Mouse (Mus musculus): Measurements from ENCODE around the gene Armc2. TPM values are rescaled to one million over a fixed set of nuclear protein-coding genes. Genes with fewer than 3 reads are reported as not detected.

Gene Armc2
- polyA plus RNA-seq, 1 experiment from 2014 or later, result 1.1 TPM

DNA sequence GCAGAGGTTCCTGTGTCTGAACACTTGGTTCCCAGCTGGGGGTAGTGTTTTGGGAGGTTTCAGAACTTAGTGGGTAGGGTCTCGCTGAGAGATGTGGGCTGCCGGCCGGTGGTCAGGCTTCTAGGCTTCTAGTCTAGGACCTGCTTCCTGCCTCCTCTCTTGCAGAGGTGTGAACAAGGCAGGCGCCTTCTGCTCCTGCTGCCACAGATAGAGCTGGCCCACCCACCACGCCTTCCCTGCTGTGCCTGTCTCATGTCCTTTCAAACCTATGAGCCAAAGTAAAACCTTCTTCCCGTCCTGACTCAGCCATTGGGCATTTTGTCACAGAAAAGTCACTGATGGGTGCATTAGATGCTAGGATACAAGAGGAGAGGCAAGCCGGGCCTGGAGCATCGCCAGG is 22.1 kb downstream of the Armc2 start:
- Histone ChIP-seq H3K27me3 (replicated peaks; ENCODE audit: insufficient read depth, low read length) (no peaks in the 10 kb centered on the region), H3K4me2 (replicated peaks; ENCODE audit: low read depth, low read length) (no peak overlapping the region), H3K9ac (replicated peaks; ENCODE audit: low read depth) (no peak overlapping the region), H3K27ac (ENCODE audit: low read length) (no peak overlapping the region), H3K36me3 (ENCODE audit: insufficient read depth, low read length) (no peaks in the 10 kb centered on the region), H3K4me1 (ENCODE audit: insufficient read depth, low read depth, low read length) (0 out of 2 replicates have a peak, but pooled peaks cover 8% of the 10 kb centered on the region), H3K4me3 (ENCODE audit: low read depth, low read length) (no peak overlapping the region), H3K9me3 (ENCODE audit: low read length) (no peaks in the 10 kb centered on the region)
- 75% methylated on average over 8 of the region's 8 CpGs for WGBS
- TF ChIP-seq EP300 (IDR thresholded peaks at IDR 0.05) (no peak), CTCF (IDR thresholded peaks at IDR 0.05) (no peak)
- no peak for ATAC-seq
- no peak for DNase-seq (ENCODE audit: low spot score)

DNA sequence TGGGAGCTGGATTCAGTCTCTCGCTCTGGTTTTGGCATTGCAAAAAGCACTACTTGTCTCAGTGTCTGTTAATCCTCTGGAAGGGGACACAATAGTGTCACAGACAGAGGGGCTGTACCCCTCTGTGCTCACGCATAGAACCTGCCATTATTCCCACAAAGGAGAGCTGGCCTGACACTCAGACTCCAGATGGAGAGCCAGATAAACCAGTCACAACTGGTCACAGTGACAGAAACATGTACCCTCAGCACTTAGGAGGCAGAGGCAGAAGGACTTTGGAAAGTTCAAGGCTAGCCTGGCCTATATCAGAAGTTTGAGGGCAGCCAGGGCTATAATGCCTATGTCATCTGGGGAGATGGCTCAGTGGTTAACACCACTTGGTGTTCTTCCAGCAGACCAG is 23.2 kb downstream of the Armc2 start:
- DNase-seq (ENCODE audit: low spot score), result no peak
- TF ChIP-seq EP300 (IDR thresholded peaks at IDR 0.05), result no peak
- no peak for TF ChIP-seq CTCF (IDR thresholded peaks at IDR 0.05)
- Histone ChIP-seq H3K4me2 (replicated peaks; ENCODE audit: low read depth, low read length) (no peak overlapping the region), H3K4me1 (ENCODE audit: insufficient read depth, low read depth, low read length) (0 out of 2 replicates have a peak, but pooled peaks cover 8% of the 10 kb centered on the region), H3K27me3 (replicated peaks; ENCODE audit: insufficient read depth, low read length) (no peaks in the 10 kb centered on the region), H3K27ac (ENCODE audit: low read length) (no peak overlapping the region), H3K9me3 (ENCODE audit: low read length) (no peaks in the 10 kb centered on the region), H3K36me3 (ENCODE audit: insufficient read depth, low read length) (no peaks in the 10 kb centered on the region), H3K9ac (replicated peaks; ENCODE audit: low read depth) (no peak overlapping the region), H3K4me3 (ENCODE audit: low read depth, low read length) (no peak overlapping the region)
- ATAC-seq, result no peak
- WGBS, result 77% methylated on average over 2 of the region's 2 CpGs

DNA sequence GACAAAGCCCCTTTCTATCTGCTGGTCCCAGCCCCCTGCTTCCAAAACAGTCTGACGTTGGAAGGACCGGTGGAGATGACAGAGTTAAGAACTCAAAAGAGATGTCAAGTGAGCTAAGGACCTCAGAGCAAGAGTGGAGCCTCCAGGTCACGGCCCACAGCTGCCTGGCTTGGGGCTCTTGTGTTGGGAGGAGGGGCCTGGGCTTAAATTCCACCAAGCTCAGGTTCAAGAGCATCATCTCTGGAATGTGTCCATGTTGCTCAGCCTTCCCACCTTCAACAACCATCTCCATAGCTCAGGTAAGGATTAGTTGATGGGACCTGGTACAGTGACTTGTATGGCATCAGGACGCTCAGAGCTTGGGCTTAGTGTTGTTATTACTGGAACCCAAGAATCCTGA is 23.7 kb downstream of the Armc2 start:
- Histone ChIP-seq H3K4me2 (replicated peaks; ENCODE audit: low read depth, low read length) (no peak overlapping the region), H3K9me3 (ENCODE audit: low read length) (no peaks in the 10 kb centered on the region), H3K4me1 (ENCODE audit: insufficient read depth, low read depth, low read length) (0 out of 2 replicates have a peak, but pooled peaks cover 8% of the 10 kb centered on the region), H3K36me3 (ENCODE audit: insufficient read depth, low read length) (no peaks in the 10 kb centered on the region), H3K4me3 (ENCODE audit: low read depth, low read length) (no peak overlapping the region), H3K27me3 (replicated peaks; ENCODE audit: insufficient read depth, low read length) (no peaks in the 10 kb centered on the region), H3K27ac (ENCODE audit: low read length) (no peak overlapping the region), H3K9ac (replicated peaks; ENCODE audit: low read depth) (no peak overlapping the region)
- TF ChIP-seq EP300 (IDR thresholded peaks at IDR 0.05), result no peak
- ATAC-seq (no peak), DNase-seq (ENCODE audit: low spot score) (no peak)
- 73% methylated on average over 4 of the region's 4 CpGs for WGBS

DNA sequence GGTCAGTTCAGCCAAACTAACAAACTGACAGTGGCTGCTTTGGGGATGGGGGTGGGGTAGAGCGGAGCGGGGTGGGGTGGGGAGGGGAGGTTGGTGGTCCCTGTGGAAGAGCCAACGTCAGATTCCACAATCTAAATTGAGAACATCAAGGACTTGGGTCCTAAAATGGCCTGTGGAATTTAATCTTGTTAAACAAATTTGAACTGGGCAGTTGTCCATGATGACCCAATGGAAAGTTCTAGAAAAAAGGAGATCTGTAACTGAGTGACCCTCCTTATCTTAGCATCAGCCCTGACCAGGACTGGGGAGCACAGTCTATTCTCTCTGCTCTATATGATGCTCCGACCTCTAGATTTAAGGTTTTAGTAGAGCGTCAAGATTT is 26.2 kb downstream of the Armc2 start:
- Histone ChIP-seq H3K4me1 (ENCODE audit: insufficient read depth, low read depth, low read length) (0 out of 2 replicates have a peak, but pooled peaks cover 8% of the 10 kb centered on the region), H3K27me3 (replicated peaks; ENCODE audit: insufficient read depth, low read length) (no peaks in the 10 kb centered on the region), H3K9me3 (ENCODE audit: low read length) (no peaks in the 10 kb centered on the region), H3K4me2 (replicated peaks; ENCODE audit: low read depth, low read length) (no peak overlapping the region), H3K36me3 (ENCODE audit: insufficient read depth, low read length) (no peaks in the 10 kb centered on the region), H3K4me3 (ENCODE audit: low read depth, low read length) (no peak overlapping the region), H3K27ac (ENCODE audit: low read length) (peak overlapping the region; percentile 73), H3K9ac (replicated peaks; ENCODE audit: low read depth) (no peak overlapping the region)
- peak; percentile 26; the same call in 1 of the 2 replicates for ATAC-seq
- 64% methylated on average over 5 of the region's 5 CpGs for WGBS
- DNase-seq (ENCODE audit: low spot score), result peak; percentile 38
- TF ChIP-seq CTCF (IDR thresholded peaks at IDR 0.05) (no peak), EP300 (IDR thresholded peaks at IDR 0.05) (no peak)

DNA sequence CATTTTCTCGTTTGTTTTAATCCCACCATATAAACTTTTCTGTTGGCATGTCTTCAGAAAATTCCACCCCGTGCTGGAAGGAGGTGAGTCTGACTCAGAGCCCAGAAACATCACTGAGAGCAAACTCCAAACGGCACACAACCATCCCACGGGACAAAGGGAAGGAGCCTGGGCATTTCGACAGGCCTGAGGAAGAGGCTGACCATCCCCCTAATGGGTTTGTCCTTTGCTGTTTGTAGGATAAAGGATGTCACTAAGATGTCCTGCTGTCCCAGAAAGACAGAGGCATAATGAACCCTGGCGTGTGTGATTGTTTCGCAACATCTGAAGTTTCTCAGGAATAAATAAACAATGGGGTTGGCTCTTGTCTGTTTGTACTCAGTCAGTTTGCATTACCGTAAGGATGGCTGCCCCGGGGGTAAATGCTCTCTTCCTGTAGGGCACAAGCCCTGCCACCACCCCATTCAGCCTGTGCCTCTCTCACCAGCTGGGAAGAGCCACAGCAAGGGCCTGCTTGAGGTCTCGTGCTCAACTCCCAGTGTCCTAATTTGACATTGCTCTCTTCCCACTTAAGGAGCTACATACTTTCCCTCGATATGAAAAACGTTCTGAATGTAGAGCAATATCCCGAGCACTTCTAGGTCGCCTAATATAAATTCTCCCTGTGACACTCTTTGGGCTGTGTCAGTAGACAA is 26.7 kb downstream of the Armc2 start:
- H3K27me3 ChIP-seq (replicated peaks; ENCODE audit: insufficient read depth, low read length), result no peaks in the 10 kb centered on the region
- no peaks in the 10 kb centered on the region for H3K36me3 ChIP-seq (ENCODE audit: insufficient read depth, low read length)
- no peak overlapping the region for H3K4me2 ChIP-seq (replicated peaks; ENCODE audit: low read depth, low read length)
- TF ChIP-seq EP300 (IDR thresholded peaks at IDR 0.05), result peak; percentile 71
- no peak for TF ChIP-seq CTCF (IDR thresholded peaks at IDR 0.05)
- H3K9me3 ChIP-seq (ENCODE audit: low read length), result no peaks in the 10 kb centered on the region
- H3K4me1 ChIP-seq (ENCODE audit: insufficient read depth, low read depth, low read length), result 0 out of 2 replicates have a peak, but pooled peaks cover 8% of the 10 kb centered on the region
- H3K9ac ChIP-seq (replicated peaks; ENCODE audit: low read depth), result no peak overlapping the region
- H3K4me3 ChIP-seq (ENCODE audit: low read depth, low read length), result no peak overlapping the region
- DNase-seq (ENCODE audit: low spot score), result peak; percentile 82
- H3K27ac ChIP-seq (ENCODE audit: low read length), result peak overlapping the region; percentile 73
- ATAC-seq, result peak; percentile 83
- WGBS, result 23% methylated on average over 14 of the region's 14 CpGs

DNA sequence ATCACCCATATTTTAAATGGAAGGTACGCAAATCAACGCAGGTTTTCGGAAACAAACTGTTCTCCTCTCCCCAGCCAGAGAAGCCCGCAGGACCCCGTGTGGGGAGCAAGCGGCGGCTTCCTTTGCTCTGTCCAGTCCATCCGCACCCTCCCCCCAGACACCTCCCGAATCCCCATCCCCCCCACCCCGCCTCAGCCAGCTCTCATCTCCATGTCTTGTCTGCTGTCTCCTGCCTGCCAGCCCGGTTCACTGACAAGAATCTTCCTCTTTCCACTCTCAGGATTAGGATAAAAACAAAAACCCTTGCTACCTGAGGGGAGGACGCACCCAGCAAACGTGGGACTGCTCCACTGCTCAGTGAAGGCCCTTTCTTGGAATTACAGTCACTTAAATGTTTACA is 27.3 kb downstream of the Armc2 start:
- H3K9me3 ChIP-seq (ENCODE audit: low read length), result no peaks in the 10 kb centered on the region
- no peak overlapping the region for H3K4me3 ChIP-seq (ENCODE audit: low read depth, low read length)
- peak overlapping the region; percentile 73 for H3K27ac ChIP-seq (ENCODE audit: low read length)
- H3K27me3 ChIP-seq (replicated peaks; ENCODE audit: insufficient read depth, low read length), result no peaks in the 10 kb centered on the region
- ATAC-seq, result peak; percentile 31
- TF ChIP-seq CTCF (IDR thresholded peaks at IDR 0.05), result no peak
- TF ChIP-seq EP300 (IDR thresholded peaks at IDR 0.05), result no peak
- no peak overlapping the region for H3K4me2 ChIP-seq (replicated peaks; ENCODE audit: low read depth, low read length)
- DNase-seq (ENCODE audit: low spot score), result no peak
- no peak overlapping the region for H3K9ac ChIP-seq (replicated peaks; ENCODE audit: low read depth)
- WGBS, result 32% methylated on average over 13 of the region's 13 CpGs
- no peaks in the 10 kb centered on the region for H3K36me3 ChIP-seq (ENCODE audit: insufficient read depth, low read length)
- H3K4me1 ChIP-seq (ENCODE audit: insufficient read depth, low read depth, low read length), result 0 out of 2 replicates have a peak, but pooled peaks cover 8% of the 10 kb centered on the region

Measured in lung, postnatal 0 days (tissue).